Mouse (Mus musculus) stomach, embryonic 15.5 days (tissue): Measurements from ENCODE around the gene Rassf3. TPM values are rescaled to one million over a fixed set of nuclear protein-coding genes. Genes with fewer than 3 reads are reported as not detected.

Experiments used
- ATAC-seq: fragments of 200-750 bp; cut with Nextera tagmentation; 2 replicates; pipeline ENCODE4 v1.8.0; 2017; ENCODE audit warnings: low read depth, moderate number of reproducible peaks, moderate TSS enrichment; ENCODE audit not compliant: insufficient read depth, low FRiP score
- H3K27ac ChIP-seq: fragments of 300-500 bp; sonication (generic); 2 replicates; pipeline ENCODE4 v1.5.1; 2015; ENCODE audit warnings: mild to moderate bottlenecking, inconsistent platforms
- H3K27me3 ChIP-seq: fragments of 300-500 bp; sonication (generic); replicated peaks from 2 replicates; pipeline ENCODE4 v1.6.1; 2015; ENCODE audit warnings: inconsistent platforms
- H3K36me3 ChIP-seq: fragments of 300-500 bp; sonication (generic); 2 replicates; pipeline ENCODE4 v1.6.1; 2015; ENCODE audit warnings: inconsistent platforms
- H3K4me1 ChIP-seq: fragments of 300-500 bp; sonication (generic); 2 replicates; pipeline ENCODE4 v1.6.1; 2015; ENCODE audit warnings: inconsistent platforms
- H3K4me2 ChIP-seq: fragments of 300-500 bp; sonication (generic); 2 replicates; pipeline ENCODE4 v1.6.1; 2015; ENCODE audit warnings: mild to moderate bottlenecking, inconsistent platforms
- H3K4me3 ChIP-seq: fragments of 300-500 bp; sonication (generic); replicated peaks from 2 replicates; pipeline ENCODE4 v1.5.1; 2015; ENCODE audit warnings: inconsistent platforms
- H3K9ac ChIP-seq: fragments of 300-500 bp; sonication (generic); 2 replicates; pipeline ENCODE4 v1.6.1; 2015; ENCODE audit warnings: inconsistent platforms
- H3K9me3 ChIP-seq: fragments of 300-500 bp; sonication (generic); 2 replicates; pipeline ENCODE4 v1.6.1; 2016; ENCODE audit warnings: inconsistent platforms
- WGBS: fragments of 180-500 bp; shearing (Covaris S2); methylation state at CpG from one replicate; pipeline ENCODE4 v1.1.7; 2015; 5-methylcytosine and 5-hydroxymethylcytosine counted together
- polyA plus RNA-seq: library from polyadenylated mRNA; unstranded; fragments of >200 nt; fragmentation: Nextera tagmentation; extraction: Ambion mirVana; gene quantifications from 2 replicates; pipeline ENCODE4 v1.2.1, GENCODE M21; 2015

Gene Rassf3
- polyA plus RNA-seq, 1 experiment from 2014 or later, result 22.4 TPM

- Histone ChIP-seq H3K36me3 (peaks cover 53% of the 10 kb centered on the region), H3K4me1 (no peaks in the 10 kb centered on the region), H3K27me3 (no peaks in the 10 kb centered on the region), H3K9ac (no peak overlapping the region), H3K9me3 (no peaks in the 10 kb centered on the region), H3K4me3 (no peak overlapping the region), H3K4me2 (no peak overlapping the region), H3K27ac (no peak overlapping the region)
- 74% methylated on average over 18 of the region's 18 CpGs for WGBS
- ATAC-seq, result no peak
These were observed 94.9 kb downstream of the Rassf3 start for GRCm38 (mm10) chr10:121381280-121381679.

- Histone ChIP-seq H3K27ac (no peak overlapping the region), H3K36me3 (peaks cover 53% of the 10 kb centered on the region), H3K4me1 (no peaks in the 10 kb centered on the region), H3K4me3 (no peak overlapping the region), H3K4me2 (no peak overlapping the region), H3K9ac (no peak overlapping the region), H3K27me3 (no peaks in the 10 kb centered on the region), H3K9me3 (no peaks in the 10 kb centered on the region)
- 98% methylated on average over 3 of the region's 3 CpGs for WGBS
- ATAC-seq, result no peak
These were observed 96.8 kb downstream of the Rassf3 start for GRCm38 (mm10) chr10:121379387-121379786.

GRCm38 (mm10) chr10:121376530-121377271, 99.4 kb downstream of the Rassf3 start:
- H3K27ac ChIP-seq, result no peak overlapping the region; the same call in 1 of the 2 replicates
- no peak for ATAC-seq
- no peak overlapping the region for H3K4me3 ChIP-seq
- no peak overlapping the region for H3K9ac ChIP-seq
- no peaks in the 10 kb centered on the region for H3K9me3 ChIP-seq
- H3K36me3 ChIP-seq, result peaks cover 38% of the 10 kb centered on the region
- no peaks in the 10 kb centered on the region for H3K27me3 ChIP-seq
- WGBS, result 78% methylated on average over 24 of the region's 24 CpGs
- 0 out of 2 replicates have a peak, but pooled peaks cover 3% of the 10 kb centered on the region for H3K4me1 ChIP-seq
- H3K4me2 ChIP-seq, result no peak overlapping the region

GRCm38 (mm10) chr10:121375649-121376493, 100.3 kb downstream of the Rassf3 start:
- Histone ChIP-seq H3K27ac (no peak overlapping the region), H3K36me3 (peaks cover 30% of the 10 kb centered on the region), H3K27me3 (no peaks in the 10 kb centered on the region), H3K9ac (no peak overlapping the region), H3K4me1 (0 out of 2 replicates have a peak, but pooled peaks cover 3% of the 10 kb centered on the region), H3K4me2 (no peak overlapping the region), H3K4me3 (no peak overlapping the region), H3K9me3 (no peaks in the 10 kb centered on the region)
- 71% methylated on average over 24 of the region's 24 CpGs for WGBS
- no peak for ATAC-seq

GRCm38 (mm10) chr10:121374693-121375620, 101.2 kb downstream of the Rassf3 start:
- Histone ChIP-seq H3K36me3 (peaks cover 23% of the 10 kb centered on the region), H3K27ac (no peak overlapping the region)
- 78% methylated on average over 17 of the region's 17 CpGs for WGBS

GRCm38 (mm10) chr10:121374013-121374412, 102.1 kb downstream of the Rassf3 start:
- Histone ChIP-seq H3K4me3 (no peak overlapping the region), H3K36me3 (peaks cover 15% of the 10 kb centered on the region)

More at GRCm38 (mm10) chr10:121374693-121375620, 101.2 kb downstream of the Rassf3 start:
- H3K4me1 ChIP-seq, result 0 out of 2 replicates have a peak, but pooled peaks cover 3% of the 10 kb centered on the region
- H3K4me2 ChIP-seq, result no peak overlapping the region
- no peak overlapping the region for H3K9ac ChIP-seq
- ATAC-seq, result peak; percentile 33; the same call in 1 of the 2 replicates
- H3K4me3 ChIP-seq, result no peak overlapping the region
- no peaks in the 10 kb centered on the region for H3K27me3 ChIP-seq
- no peaks in the 10 kb centered on the region for H3K9me3 ChIP-seq

GRCm38 (mm10) chr10:121370777-121371176, 105.4 kb downstream of the Rassf3 start:
- H3K9me3 ChIP-seq, result no peaks in the 10 kb centered on the region
- no peak overlapping the region for H3K4me3 ChIP-seq
- H3K4me2 ChIP-seq, result no peak overlapping the region
- H3K27me3 ChIP-seq, result no peaks in the 10 kb centered on the region
- ATAC-seq, result no peak
- no peak overlapping the region for H3K9ac ChIP-seq
- WGBS, result 86% methylated on average over 6 of the region's 6 CpGs
- H3K27ac ChIP-seq, result no peak overlapping the region
- peaks cover 16% of the 10 kb centered on the region; the same call in 1 of the 2 replicates for H3K4me1 ChIP-seq
- 0 out of 2 replicates have a peak, but pooled peaks cover 4% of the 10 kb centered on the region for H3K36me3 ChIP-seq

More at GRCm38 (mm10) chr10:121374013-121374412, 102.1 kb downstream of the Rassf3 start:
- WGBS, result 76% methylated on average over 12 of the region's 12 CpGs
- ATAC-seq, result no peak
- no peak overlapping the region for H3K4me2 ChIP-seq
- no peaks in the 10 kb centered on the region for H3K27me3 ChIP-seq
- 0 out of 2 replicates have a peak, but pooled peaks cover 3% of the 10 kb centered on the region for H3K4me1 ChIP-seq
- H3K9ac ChIP-seq, result no peak overlapping the region
- H3K9me3 ChIP-seq, result no peaks in the 10 kb centered on the region
- H3K27ac ChIP-seq, result no peak overlapping the region

GRCm38 (mm10) chr10:121368783-121369465, 107.2 kb downstream of the Rassf3 start:
- Histone ChIP-seq H3K27ac (no peak overlapping the region), H3K27me3 (no peaks in the 10 kb centered on the region), H3K36me3 (0 out of 2 replicates have a peak, but pooled peaks cover 4% of the 10 kb centered on the region), H3K4me2 (no peak overlapping the region), H3K4me3 (no peak overlapping the region), H3K9ac (no peak overlapping the region), H3K4me1 (peaks cover 24% of the 10 kb centered on the region), H3K9me3 (no peaks in the 10 kb centered on the region)
- WGBS, result 83% methylated on average over 18 of the region's 18 CpGs
- no peak for ATAC-seq

GRCm38 (mm10) chr10:121367780-121368179, 108.4 kb downstream of the Rassf3 start:
- Histone ChIP-seq H3K27ac (no peak overlapping the region), H3K27me3 (no peaks in the 10 kb centered on the region), H3K4me2 (no peak overlapping the region), H3K36me3 (0 out of 2 replicates have a peak, but pooled peaks cover 4% of the 10 kb centered on the region), H3K9me3 (no peaks in the 10 kb centered on the region), H3K4me3 (no peak overlapping the region), H3K4me1 (peaks cover 24% of the 10 kb centered on the region), H3K9ac (no peak overlapping the region)
- no peak for ATAC-seq
- 82% methylated on average over 9 of the region's 9 CpGs for WGBS

- H3K27me3 ChIP-seq, result no peaks in the 10 kb centered on the region
- H3K4me3 ChIP-seq, result no peak overlapping the region
- no peak overlapping the region for H3K9ac ChIP-seq
- no peaks in the 10 kb centered on the region for H3K9me3 ChIP-seq
- 77% methylated on average over 13 of the region's 13 CpGs for WGBS
- H3K27ac ChIP-seq, result no peak overlapping the region
- H3K4me1 ChIP-seq, result peaks cover 24% of the 10 kb centered on the region
- no peak for ATAC-seq
- 0 out of 2 replicates have a peak, but pooled peaks cover 4% of the 10 kb centered on the region for H3K36me3 ChIP-seq
- no peak overlapping the region for H3K4me2 ChIP-seq
These were observed 108.9 kb downstream of the Rassf3 start for GRCm38 (mm10) chr10:121367271-121367670.
